Mouse (Mus musculus) hindbrain, embryonic 11.5 days (tissue): ENCODE results near the gene Nlrp3. TPM values are rescaled to one million over a fixed set of nuclear protein-coding genes. Genes with fewer than 3 reads are reported as not detected.

Source experiments
- ATAC-seq: fragments of 200-750 bp; cut with Nextera tagmentation; 2 replicates; pipeline ENCODE4 v1.8.0; 2017; ENCODE audit warnings: mild to moderate bottlenecking, moderate TSS enrichment, moderate library complexity; ENCODE audit not compliant: low FRiP score
- DNase-seq: peaks from one replicate; pipeline ENCODE4 v3.0.0-alpha.2; 2015; ENCODE audit warnings: low spot score
- H3K27ac ChIP-seq: fragments of 300-500 bp; sonication (generic); 2 replicates; pipeline ENCODE4 v1.5.1; 2014; ENCODE audit warnings: mild to moderate bottlenecking, low read depth, low read length
- H3K27me3 ChIP-seq: fragments of 300-500 bp; sonication (generic); 2 replicates; pipeline ENCODE4 v1.6.1; 2014; ENCODE audit warnings: mild to moderate bottlenecking, low read length, moderate library complexity, mixed read lengths; ENCODE audit not compliant: control insufficient read depth, insufficient read depth
- H3K36me3 ChIP-seq: fragments of 300-500 bp; sonication (generic); 2 replicates; pipeline ENCODE4 v1.6.1; 2014; ENCODE audit warnings: mild to moderate bottlenecking, low read length, moderate library complexity, mixed read lengths; ENCODE audit not compliant: control insufficient read depth, insufficient read depth
- H3K4me1 ChIP-seq: fragments of 300-500 bp; sonication (generic); replicated peaks from 2 replicates; pipeline ENCODE4 v1.6.1; 2014; ENCODE audit warnings: low read length, mixed read lengths; ENCODE audit not compliant: control insufficient read depth, insufficient read depth
- H3K4me2 ChIP-seq: fragments of 300-500 bp; sonication (generic); replicated peaks from 2 replicates; pipeline ENCODE4 v1.6.1; 2014; ENCODE audit warnings: mild to moderate bottlenecking, low read depth, low read length
- H3K4me3 ChIP-seq: fragments of 300-500 bp; sonication (generic); 2 replicates; pipeline ENCODE4 v1.5.1; 2014; ENCODE audit warnings: low read depth, low read length
- H3K9ac ChIP-seq: fragments of 300-500 bp; sonication (generic); 2 replicates; pipeline ENCODE4 v1.6.1; 2014; ENCODE audit warnings: low read depth, low read length
- H3K9me3 ChIP-seq: fragments of 300-500 bp; sonication (generic); 2 replicates; pipeline ENCODE4 v1.6.1; 2016; ENCODE audit warnings: low read length; ENCODE audit not compliant: control insufficient read depth
- WGBS: fragments of 180-500 bp; shearing (Covaris S2); extraction: QIAGEN DNeasy Blood & Tissue Kit; methylation state at CpG from one replicate; pipeline ENCODE4 v1.1.7; 2014; 5-methylcytosine and 5-hydroxymethylcytosine counted together
- polyA plus RNA-seq: library from polyadenylated mRNA; unstranded; fragments of >200 nt; fragmentation: Nextera tagmentation; extraction: Ambion mirVana; gene quantifications from 2 replicates; pipeline ENCODE4 v1.2.1, GENCODE M21; 2014

The Nlrp3 gene
- 0.08 and 0.26 TPM in 2 replicates for polyA plus RNA-seq

GRCm38 (mm10) chr11:59541324-59541723 is at the start of gene Nlrp3:
Gene Nlrp3 (plus strand): TSS chr11:59541568.
- Histone ChIP-seq H3K4me1 (no peaks in the 10 kb centered on the region), H3K9me3 (no peaks in the 10 kb centered on the region), H3K4me3 (no peak within 1 kb of the TSS), H3K9ac (no peak within 1 kb of the TSS), H3K27ac (no peak within 1 kb of the TSS), H3K36me3 (no peaks in the 10 kb centered on the region), H3K27me3 (no peaks in the 10 kb centered on the region), H3K4me2 (no peak within 1 kb of the TSS)
- no peak for ATAC-seq
- DNase-seq = no peak
- WGBS = 59% methylated on average over 3 of the region's 3 CpGs

DNA sequence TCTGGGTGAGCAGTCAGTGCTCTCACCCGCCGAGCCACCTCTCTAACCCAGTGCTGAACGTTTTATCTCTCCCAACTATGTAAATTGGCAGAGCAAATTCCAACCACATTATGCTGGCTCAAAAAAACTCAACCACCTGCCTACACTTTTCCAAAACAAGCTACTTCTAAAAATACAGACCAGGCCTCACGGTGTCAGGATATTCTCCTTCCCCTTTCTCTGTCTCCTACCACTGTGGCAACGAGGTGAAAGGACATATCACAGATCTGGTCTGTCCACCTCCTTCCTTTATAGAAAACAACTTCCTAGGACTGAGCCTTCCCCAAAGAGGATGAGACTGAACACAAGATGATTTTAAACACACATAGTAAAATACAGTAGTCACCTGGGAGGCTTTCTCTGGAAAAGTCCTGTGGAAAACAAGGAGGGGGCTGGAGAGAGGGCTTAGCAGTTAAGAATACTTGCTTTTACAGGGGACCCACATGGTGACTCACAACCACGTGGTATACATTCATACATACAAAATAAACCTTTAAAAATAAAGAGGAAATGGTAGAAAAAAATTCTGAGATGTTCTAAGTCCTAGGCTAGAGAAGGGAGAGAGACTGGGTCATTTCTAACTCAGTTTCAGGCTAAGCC is 44.6 kb upstream of the Nlrp3 start:
- no peak overlapping the region for H3K4me3 ChIP-seq
- ATAC-seq = no peak
- no peak overlapping the region for H3K4me2 ChIP-seq
- peaks cover 27% of the 10 kb centered on the region for H3K36me3 ChIP-seq
- 91% methylated on average over 6 of the region's 6 CpGs for WGBS
- no peak for DNase-seq
- H3K9ac ChIP-seq = no peak overlapping the region
- no peaks in the 10 kb centered on the region for H3K27me3 ChIP-seq
- H3K4me1 ChIP-seq = no peaks in the 10 kb centered on the region
- no peaks in the 10 kb centered on the region for H3K9me3 ChIP-seq
- H3K27ac ChIP-seq = no peak overlapping the region

GRCm38 (mm10) chr11:59497747-59498146 is 43.6 kb upstream of the Nlrp3 start:
- no peak overlapping the region for H3K4me3 ChIP-seq
- H3K4me2 ChIP-seq = no peak overlapping the region
- no peaks in the 10 kb centered on the region for H3K9me3 ChIP-seq
- no peak overlapping the region for H3K9ac ChIP-seq
- peaks cover 30% of the 10 kb centered on the region for H3K36me3 ChIP-seq
- 90% methylated on average over 7 of the region's 7 CpGs for WGBS
- no peaks in the 10 kb centered on the region for H3K4me1 ChIP-seq
- ATAC-seq (no peak), DNase-seq (no peak)
- H3K27ac ChIP-seq = no peak overlapping the region
- no peaks in the 10 kb centered on the region for H3K27me3 ChIP-seq

- no peak for ATAC-seq
- no peak for DNase-seq
- Histone ChIP-seq H3K4me1 (peaks cover 3% of the 10 kb centered on the region), H3K4me3 (no peak overlapping the region), H3K36me3 (peaks cover 26% of the 10 kb centered on the region), H3K27me3 (no peaks in the 10 kb centered on the region), H3K4me2 (no peak overlapping the region), H3K9me3 (no peaks in the 10 kb centered on the region), H3K27ac (no peak overlapping the region), H3K9ac (no peak overlapping the region)
- 96% methylated on average over 5 of the region's 5 CpGs for WGBS
Observed at GRCm38 (mm10) chr11:59501978-59502700, 39.2 kb upstream of the Nlrp3 start.

- H3K4me1 ChIP-seq = peaks cover 9% of the 10 kb centered on the region
- H3K36me3 ChIP-seq = peaks cover 9% of the 10 kb centered on the region; the same call in 1 of the 2 replicates
- DNase-seq (peak; percentile 75), ATAC-seq (peak; percentile 76)
- H3K9me3 ChIP-seq = no peaks in the 10 kb centered on the region
- 0% methylated on average over 21 of the region's 21 CpGs for WGBS
- peak overlapping the region; percentile 86 for H3K9ac ChIP-seq
- peak overlapping the region; percentile 78 for H3K4me3 ChIP-seq
- H3K27ac ChIP-seq = peak overlapping the region; percentile 82
- H3K4me2 ChIP-seq = peak overlapping the region; percentile 86
- H3K27me3 ChIP-seq = no peaks in the 10 kb centered on the region
Observed at GRCm38 (mm10) chr11:59505351-59505838, 36.0 kb upstream of the Nlrp3 start.

GRCm38 (mm10) chr11:59505839-59506712 is 35.3 kb upstream of the Nlrp3 start:
- WGBS = under 1% methylated on average over 64 of the region's 71 CpGs
- peak overlapping the region; percentile 86 for H3K9ac ChIP-seq
- H3K36me3 ChIP-seq = peaks cover 6% of the 10 kb centered on the region; the same call in 1 of the 2 replicates
- H3K4me1 ChIP-seq = peaks cover 9% of the 10 kb centered on the region
- H3K9me3 ChIP-seq = no peaks in the 10 kb centered on the region
- peak overlapping the region; percentile 78 for H3K4me3 ChIP-seq
- peak overlapping the region; percentile 86 for H3K4me2 ChIP-seq
- H3K27me3 ChIP-seq = no peaks in the 10 kb centered on the region
- ATAC-seq (peak; percentile 92), DNase-seq (peak; percentile 93)
- peak overlapping the region; percentile 82 for H3K27ac ChIP-seq

DNA sequence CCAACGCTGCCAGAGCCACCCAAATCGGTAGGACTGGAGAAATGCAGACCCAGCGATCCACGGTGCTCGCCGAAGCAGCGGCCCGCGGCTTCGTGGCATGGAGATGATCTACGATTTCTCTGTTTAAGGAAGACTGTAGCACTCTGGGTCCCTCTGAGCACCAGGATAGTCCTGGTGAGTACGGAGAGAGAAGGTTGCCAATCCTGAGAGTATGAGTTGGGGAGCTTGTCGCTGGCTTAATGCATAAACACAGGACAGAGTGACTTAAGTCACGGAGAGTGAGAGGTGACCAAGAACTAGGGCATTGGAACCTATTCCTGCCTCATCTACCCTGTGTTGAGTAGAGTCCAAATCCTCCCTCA is 34.7 kb upstream of the Nlrp3 start:
- peaks cover 6% of the 10 kb centered on the region; the same call in 1 of the 2 replicates for H3K36me3 ChIP-seq
- no peaks in the 10 kb centered on the region for H3K27me3 ChIP-seq
- H3K9ac ChIP-seq = peak overlapping the region; percentile 86
- peak overlapping the region; percentile 82 for H3K27ac ChIP-seq
- WGBS = under 1% methylated on average over 14 of the region's 14 CpGs
- peaks cover 9% of the 10 kb centered on the region for H3K4me1 ChIP-seq
- no peak for DNase-seq
- H3K9me3 ChIP-seq = no peaks in the 10 kb centered on the region
- peak; percentile 26 for ATAC-seq
- H3K4me3 ChIP-seq = peak overlapping the region; percentile 78
- H3K4me2 ChIP-seq = peak overlapping the region; percentile 86

DNA sequence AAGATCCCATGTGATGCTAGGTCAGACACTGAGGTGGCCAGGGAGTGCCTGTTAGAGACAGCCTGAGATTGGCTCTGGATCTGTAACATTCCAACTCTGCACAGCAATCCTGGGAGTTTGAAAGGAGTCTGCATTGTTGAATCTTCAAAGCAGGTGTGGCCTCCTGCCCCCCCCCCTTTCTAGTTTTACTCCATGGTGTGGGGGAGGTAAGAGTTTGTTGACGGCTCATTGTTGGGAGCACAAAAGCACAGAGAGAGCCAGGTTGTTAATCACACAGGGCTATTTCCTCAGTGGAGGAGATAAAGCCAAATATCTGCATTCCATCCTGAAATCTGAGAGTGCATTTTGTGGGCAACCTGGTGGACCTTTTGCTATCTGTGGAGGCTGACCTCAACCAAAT is 29.8 kb upstream of the Nlrp3 start:
- H3K36me3 ChIP-seq = no peaks in the 10 kb centered on the region
- H3K4me3 ChIP-seq = no peak overlapping the region
- no peaks in the 10 kb centered on the region for H3K9me3 ChIP-seq
- no peak overlapping the region for H3K9ac ChIP-seq
- no peak overlapping the region for H3K4me2 ChIP-seq
- no peak for DNase-seq
- 57% methylated on average over 1 of the region's 1 CpGs for WGBS
- no peaks in the 10 kb centered on the region for H3K27me3 ChIP-seq
- H3K27ac ChIP-seq = no peak overlapping the region
- no peak for ATAC-seq
- H3K4me1 ChIP-seq = peaks cover 6% of the 10 kb centered on the region
